Mouse (Mus musculus) R1 (cell line): Measurements from ENCODE around the gene Hmg20b.

ENCODE experiments used
- DNase-seq: peaks from one replicate; pipeline ENCODE4 v3.0.0-alpha.2; 2018; ENCODE audit warnings: low read depth, low spot score

Gene Hmg20b

GRCm38 (mm10) chr10:81326858-81327257 is 23.4 kb downstream of the Hmg20b start:
- peak; percentile 49 for DNase-seq

GRCm38 (mm10) chr10:81325781-81326180 is 24.5 kb downstream of the Hmg20b start:
- no peak for DNase-seq

- no peak for DNase-seq
Observed at GRCm38 (mm10) chr10:81325176-81325575, 25.1 kb downstream of the Hmg20b start.

GRCm38 (mm10) chr10:81323791-81324530 is 26.3 kb downstream of the Hmg20b start:
- DNase-seq, result no peak

- no peak for DNase-seq
Observed at GRCm38 (mm10) chr10:81323141-81323775, 27.0 kb downstream of the Hmg20b start.

- no peak for DNase-seq
Observed at GRCm38 (mm10) chr10:81322444-81322843, 27.8 kb downstream of the Hmg20b start.

- no peak for DNase-seq
Observed at GRCm38 (mm10) chr10:81321436-81321835, 28.8 kb downstream of the Hmg20b start.

- DNase-seq, result peak; percentile 100
Observed at GRCm38 (mm10) chr10:81320550-81321347, 29.5 kb downstream of the Hmg20b start, which contains the start of gene Cactin. TSS of gene Cactin (plus strand) at chr10:81321103.

- peak; percentile 100 for DNase-seq
Observed at GRCm38 (mm10) chr10:81319741-81320549, 30.3 kb downstream of the Hmg20b start.

GRCm38 (mm10) chr10:81319330-81319699 is 31.0 kb downstream of the Hmg20b start:
- DNase-seq, result no peak

GRCm38 (mm10) chr10:81318589-81319329 is 31.5 kb downstream of the Hmg20b start:
- no peak for DNase-seq

GRCm38 (mm10) chr10:81317273-81317672 is 33.0 kb downstream of the Hmg20b start:
- peak; percentile 94 for DNase-seq

GRCm38 (mm10) chr10:81316338-81317060 is 33.8 kb downstream of the Hmg20b start:
- no peak for DNase-seq

- no peak for DNase-seq
Observed at GRCm38 (mm10) chr10:81315587-81315986, 34.7 kb downstream of the Hmg20b start.

GRCm38 (mm10) chr10:81314201-81314600 is 36.1 kb downstream of the Hmg20b start:
- DNase-seq, result peak; percentile 46

- no peak for DNase-seq
Observed at GRCm38 (mm10) chr10:81313581-81313980, 36.7 kb downstream of the Hmg20b start.

- no peak for DNase-seq
Observed at GRCm38 (mm10) chr10:81309571-81309970, 40.7 kb downstream of the Hmg20b start.

- peak; percentile 52 for DNase-seq
Observed at GRCm38 (mm10) chr10:81306837-81307682, 43.2 kb downstream of the Hmg20b start.

- no peak for DNase-seq
Observed at GRCm38 (mm10) chr10:81306173-81306668, 44.1 kb downstream of the Hmg20b start.
